Mouse (Mus musculus): ENCODE data around the gene Rnf13.
A peak's percentile ranks its signal among the peaks of the same experiment; 100 is the strongest.
"Not testable (repeated sequence)": the region's sequence is repeated elsewhere in the genome, so short reads cannot be mapped to it uniquely, and the experiment has no call there.

Gene Rnf13

GRCm38 (mm10) chr3:57735511-57736370 lies at the start of gene Rnf13:
Rnf13 (plus strand) TSS chr3:57736062.
- DNase-seq (ENCODE audit: low spot score): peak; percentile 88

- DNase-seq (ENCODE audit: low spot score): no peak
Measured at GRCm38 (mm10) chr3:57691772-57692171, 44.1 kb upstream of the Rnf13 start.

GRCm38 (mm10) chr3:57692719-57693118 lies 43.1 kb upstream of the Rnf13 start, which contains the start of gene Ankub1:
Ankub1 (minus strand) TSS chr3:57692799.
- DNase-seq (ENCODE audit: low spot score): no peak

- no peak for DNase-seq (ENCODE audit: low spot score)
Measured at GRCm38 (mm10) chr3:57696249-57696648, 39.6 kb upstream of the Rnf13 start.

GRCm38 (mm10) chr3:57696779-57697178 lies 39.1 kb upstream of the Rnf13 start:
- DNase-seq (ENCODE audit: low spot score): no peak

- no peak for DNase-seq (ENCODE audit: low spot score)
Measured at GRCm38 (mm10) chr3:57714151-57714550, 21.7 kb upstream of the Rnf13 start.

GRCm38 (mm10) chr3:57732206-57732915 lies 3.5 kb upstream of the Rnf13 start:
- DNase-seq (ENCODE audit: low spot score): no peak

GRCm38 (mm10) chr3:57736419-57737095 lies 695 bp downstream of the Rnf13 start:
- DNase-seq (ENCODE audit: low spot score): no peak

- DNase-seq (ENCODE audit: low spot score): no peak
Measured at GRCm38 (mm10) chr3:57739830-57740229, 4.0 kb downstream of the Rnf13 start.

- no peak for DNase-seq (ENCODE audit: low spot score)
Measured at GRCm38 (mm10) chr3:57748576-57749267, 12.9 kb downstream of the Rnf13 start.

- no peak for DNase-seq (ENCODE audit: low spot score)
Measured at GRCm38 (mm10) chr3:57776915-57777314, 41.1 kb downstream of the Rnf13 start.

GRCm38 (mm10) chr3:57788472-57788871 lies 52.6 kb downstream of the Rnf13 start:
- no peak for DNase-seq (ENCODE audit: low spot score)

GRCm38 (mm10) chr3:57789005-57789962 lies 53.4 kb downstream of the Rnf13 start:
- DNase-seq (ENCODE audit: low spot score): no peak

GRCm38 (mm10) chr3:57791104-57791503 lies 55.2 kb downstream of the Rnf13 start:
- DNase-seq (ENCODE audit: low spot score): no peak

GRCm38 (mm10) chr3:57795071-57795470 lies 59.2 kb downstream of the Rnf13 start:
- not testable (repeated sequence) for DNase-seq (ENCODE audit: low spot score)

- no peak for DNase-seq (ENCODE audit: low spot score)
Measured at GRCm38 (mm10) chr3:57815447-57815846, 79.6 kb downstream of the Rnf13 start.

GRCm38 (mm10) chr3:57825866-57826265 lies 90.0 kb downstream of the Rnf13 start:
- DNase-seq (ENCODE audit: low spot score): no peak

- DNase-seq (ENCODE audit: low spot score): no peak
Measured at GRCm38 (mm10) chr3:57833585-57833984, 97.7 kb downstream of the Rnf13 start.

- DNase-seq (ENCODE audit: low spot score): no peak
Measured at GRCm38 (mm10) chr3:57836911-57837310, 101.0 kb downstream of the Rnf13 start.

GRCm38 (mm10) chr3:57843775-57844174 lies 107.9 kb downstream of the Rnf13 start:
- DNase-seq (ENCODE audit: low spot score): no peak
